Mouse (Mus musculus) cerebellum, postnatal 25 days (tissue): ENCODE data around the gene Gm42906.

Source experiments
- DNase-seq, 2 experiments: peaks; one replicate each; pipeline ENCODE4 v3.0.0; 2021; ENCODE audit warnings: mixed read lengths in 2 of 2

Gene Gm42906

GRCm38 (mm10) chr5:151428113-151428756, at the start of gene Gm42906:
Gene Gm42906, minus strand, starts transcription at chr5:151428163.
- DNase-seq = no peak

GRCm38 (mm10) chr5:151445695-151446094, 17.7 kb upstream of the Gm42906 start:
- no peak for DNase-seq

- no peak for DNase-seq
These were observed 7.1 kb upstream of the Gm42906 start for GRCm38 (mm10) chr5:151435106-151435505.

- DNase-seq = no peak
These were observed 1.5 kb downstream of the Gm42906 start for GRCm38 (mm10) chr5:151426466-151426865.

- no peak for DNase-seq
These were observed 5.3 kb downstream of the Gm42906 start for GRCm38 (mm10) chr5:151422692-151423091.

- no peak for DNase-seq
These were observed 6.1 kb downstream of the Gm42906 start for GRCm38 (mm10) chr5:151421859-151422258.

GRCm38 (mm10) chr5:151418551-151418950, 9.4 kb downstream of the Gm42906 start:
- DNase-seq = no peak

GRCm38 (mm10) chr5:151417421-151418038, 10.4 kb downstream of the Gm42906 start:
- DNase-seq = no peak

GRCm38 (mm10) chr5:151416988-151417387, 11.0 kb downstream of the Gm42906 start:
- DNase-seq = no peak

- no peak for DNase-seq
These were observed 14.3 kb downstream of the Gm42906 start for GRCm38 (mm10) chr5:151413617-151414016.

GRCm38 (mm10) chr5:151412666-151413463, 15.1 kb downstream of the Gm42906 start:
- DNase-seq = no peak

GRCm38 (mm10) chr5:151410006-151410405, 18.0 kb downstream of the Gm42906 start:
- no peak for DNase-seq

- DNase-seq = no peak
These were observed 18.7 kb downstream of the Gm42906 start for GRCm38 (mm10) chr5:151409282-151409681.

GRCm38 (mm10) chr5:151408124-151408900, 19.7 kb downstream of the Gm42906 start:
- DNase-seq = no peak

GRCm38 (mm10) chr5:151407493-151407892, 20.5 kb downstream of the Gm42906 start:
- DNase-seq = no peak

GRCm38 (mm10) chr5:151406276-151406675, 21.7 kb downstream of the Gm42906 start:
- DNase-seq = no peak

GRCm38 (mm10) chr5:151405314-151405903, 22.6 kb downstream of the Gm42906 start:
- DNase-seq = no peak

- no peak for DNase-seq
These were observed 24.4 kb downstream of the Gm42906 start for GRCm38 (mm10) chr5:151403586-151403985.

GRCm38 (mm10) chr5:151400557-151400944, 27.4 kb downstream of the Gm42906 start:
- no peak for DNase-seq

GRCm38 (mm10) chr5:151399918-151400556, 27.9 kb downstream of the Gm42906 start:
- no peak for DNase-seq

- no peak for DNase-seq
These were observed 31.8 kb downstream of the Gm42906 start for GRCm38 (mm10) chr5:151396119-151396518.

GRCm38 (mm10) chr5:151394690-151395089, 33.3 kb downstream of the Gm42906 start:
- DNase-seq = no peak
